Mouse (Mus musculus) C2C12 (cell line): ENCODE measurements around the gene Il2ra. TPM values are rescaled to one million over a fixed set of nuclear protein-coding genes. Genes with fewer than 3 reads are reported as not detected.

Experiments used
- H3K27me3 ChIP-seq: one replicate; pipeline ENCODE4 v1.6.1; 2011; ENCODE audit not compliant: control insufficient read depth, insufficient read depth, insufficient read length
- H3K36me3 ChIP-seq: one replicate; pipeline ENCODE4 v1.6.1; 2011; ENCODE audit not compliant: control insufficient read depth, insufficient read depth
- H3K4me3 ChIP-seq: one replicate; pipeline ENCODE4 v1.5.1; 2011; ENCODE audit warnings: mild to moderate bottlenecking, control low read depth; ENCODE audit not compliant: poor library complexity, insufficient read depth, severe bottlenecking
- H3K79me2 ChIP-seq: one replicate; pipeline ENCODE4 v1.6.1; 2011; ENCODE audit not compliant: control insufficient read depth, insufficient read depth
- H3K79me3 ChIP-seq: one replicate; pipeline ENCODE4 v1.6.1; 2011; ENCODE audit warnings: low read depth, control low read depth
- H3ac ChIP-seq: one replicate; pipeline ENCODE3; 2011; ENCODE audit warnings: low read depth; ENCODE audit not compliant: control insufficient read depth, insufficient read length
- CEBPB ChIP-seq: IDR thresholded peaks from one replicate; pipeline ENCODE4 v1.6.1; 2011; ENCODE audit warnings: low read depth, mild to moderate bottlenecking, control low read depth, moderate library complexity
- CTCF ChIP-seq: IDR thresholded peaks from one replicate; pipeline ENCODE4 v1.5.1; 2011; ENCODE audit not compliant: control insufficient read depth, insufficient read depth, insufficient read length
- FOSL1 ChIP-seq: IDR thresholded peaks from one replicate; pipeline ENCODE4 v1.8.0; 2011; ENCODE audit warnings: mild to moderate bottlenecking, low read length; ENCODE audit not compliant: poor library complexity, insufficient read depth, severe bottlenecking
- MAX ChIP-seq: IDR thresholded peaks from one replicate; pipeline ENCODE4 v1.6.1; 2011; ENCODE audit warnings: mild to moderate bottlenecking, control low read depth
- MYOD1 ChIP-seq: IDR thresholded peaks from one replicate; pipeline ENCODE4 v1.6.1; 2011; ENCODE audit warnings: low read depth; ENCODE audit not compliant: control insufficient read depth, insufficient read length
- MYOG ChIP-seq: IDR thresholded peaks from one replicate; pipeline ENCODE4 v1.6.1; 2011; ENCODE audit not compliant: control insufficient read depth, insufficient read length; ENCODE audit errors: extremely low read depth
- USF1 ChIP-seq: IDR thresholded peaks from one replicate; pipeline ENCODE4 v1.6.1; 2011; ENCODE audit warnings: low read depth, mild to moderate bottlenecking, control low read depth, moderate library complexity
- polyA plus RNA-seq: library from polyadenylated mRNA; unstranded; fragments of >200 nt; fragmentation: generic; extraction: Trizol; gene quantifications from one replicate; pipeline ENCODE4 v1.2.1, GENCODE M21; 2012; ENCODE audit warnings: missing spikeins

Gene Il2ra
- polyA plus RNA-seq, 1 experiment, result not detected

GRCm38 (mm10) chr2:11718573-11718972, 76.0 kb downstream of the Il2ra start:
- no peaks in the 10 kb centered on the region for H3K79me2 ChIP-seq
- H3K79me3 ChIP-seq, result no peaks in the 10 kb centered on the region
- no peaks in the 10 kb centered on the region for H3K36me3 ChIP-seq
- no peak for TF ChIP-seq CTCF
- no peak for TF ChIP-seq MAX
- TF ChIP-seq USF1, result no peak
- no peak for TF ChIP-seq MYOG
- TF ChIP-seq MYOD1, result no peak
- TF ChIP-seq CEBPB, result no peak
- no peak for TF ChIP-seq FOSL1
- no peaks in the 10 kb centered on the region for H3K27me3 ChIP-seq
- no peak overlapping the region for H3K4me3 ChIP-seq
- H3ac ChIP-seq, result no peak overlapping the region

GRCm38 (mm10) chr2:11722564-11722963, 80.0 kb downstream of the Il2ra start:
- no peaks in the 10 kb centered on the region for H3K36me3 ChIP-seq
- H3ac ChIP-seq, result no peak overlapping the region
- H3K27me3 ChIP-seq, result no peaks in the 10 kb centered on the region
- H3K79me2 ChIP-seq, result no peaks in the 10 kb centered on the region
- no peak for TF ChIP-seq USF1
- TF ChIP-seq CTCF, result no peak
- TF ChIP-seq MYOG, result no peak
- TF ChIP-seq MYOD1, result no peak
- TF ChIP-seq FOSL1, result no peak
- no peak for TF ChIP-seq MAX
- no peak for TF ChIP-seq CEBPB
- H3K79me3 ChIP-seq, result no peaks in the 10 kb centered on the region
- no peak overlapping the region for H3K4me3 ChIP-seq

- Histone ChIP-seq H3K36me3 (no peaks in the 10 kb centered on the region), H3K79me2 (no peaks in the 10 kb centered on the region), H3K4me3 (no peak overlapping the region), H3ac (no peak overlapping the region), H3K79me3 (no peaks in the 10 kb centered on the region), H3K27me3 (no peaks in the 10 kb centered on the region)
- TF ChIP-seq USF1 (no peak), MYOG (no peak), CTCF (no peak), MYOD1 (no peak), CEBPB (no peak), MAX (no peak), FOSL1 (no peak)
Measured at GRCm38 (mm10) chr2:11727574-11727973, 85.0 kb downstream of the Il2ra start.

- H3ac ChIP-seq, result no peak overlapping the region
- H3K79me3 ChIP-seq, result no peaks in the 10 kb centered on the region
- no peak for TF ChIP-seq CEBPB
- no peak for TF ChIP-seq MYOD1
- no peaks in the 10 kb centered on the region for H3K27me3 ChIP-seq
- no peak overlapping the region for H3K4me3 ChIP-seq
- H3K36me3 ChIP-seq, result no peaks in the 10 kb centered on the region
- H3K79me2 ChIP-seq, result no peaks in the 10 kb centered on the region
Measured at GRCm38 (mm10) chr2:11729091-11729490, 86.5 kb downstream of the Il2ra start.

GRCm38 (mm10) chr2:11732978-11733377, 90.4 kb downstream of the Il2ra start:
- Histone ChIP-seq H3K79me2 (no peaks in the 10 kb centered on the region), H3K27me3 (no peaks in the 10 kb centered on the region), H3K4me3 (no peak overlapping the region), H3ac (no peak overlapping the region), H3K79me3 (no peaks in the 10 kb centered on the region), H3K36me3 (no peaks in the 10 kb centered on the region)
- TF ChIP-seq CEBPB (no peak), CTCF (no peak), MYOG (no peak), MAX (no peak), USF1 (no peak), MYOD1 (no peak), FOSL1 (no peak)

GRCm38 (mm10) chr2:11735853-11736252, 93.2 kb downstream of the Il2ra start:
- Histone ChIP-seq H3ac (no peak overlapping the region), H3K27me3 (no peaks in the 10 kb centered on the region), H3K79me3 (no peaks in the 10 kb centered on the region), H3K79me2 (no peaks in the 10 kb centered on the region), H3K4me3 (no peak overlapping the region), H3K36me3 (no peaks in the 10 kb centered on the region)
- TF ChIP-seq CTCF (no peak), MAX (no peak), MYOG (no peak), FOSL1 (no peak), USF1 (no peak), MYOD1 (no peak)
